Mouse (Mus musculus): ENCODE measurements around the gene Picalm. TPM values are rescaled to one million over a fixed set of nuclear protein-coding genes. Genes with fewer than 3 reads are reported as not detected.
"Not testable (repeated sequence)": the region's sequence is repeated elsewhere in the genome, so short reads cannot be mapped to it uniquely, and the experiment has no call there.

Picalm gene
- polyA plus RNA-seq, 1 experiment from 2014 or later, result 36.6 TPM

GRCm38 (mm10) chr7:90210947-90211346 lies 80.9 kb downstream of the Picalm start:
- TF ChIP-seq CTCF (IDR thresholded peaks at IDR 0.05; ENCODE audit: low read depth), result no peak
- peaks cover 18% of the 10 kb centered on the region for H3K36me3 ChIP-seq (ENCODE audit: control insufficient read depth, insufficient read depth)
- H3K9ac ChIP-seq (ENCODE audit: low read depth, low read length), result no peak overlapping the region
- H3K9me3 ChIP-seq (ENCODE audit: control insufficient read depth), result no peaks in the 10 kb centered on the region
- H3K27me3 ChIP-seq (replicated peaks; ENCODE audit: control insufficient read depth, insufficient read depth, low read length), result no peaks in the 10 kb centered on the region
- no peak overlapping the region for H3K27ac ChIP-seq (ENCODE audit: low read depth, low read length)
- no peaks in the 10 kb centered on the region for H3K4me1 ChIP-seq (replicated peaks; ENCODE audit: control insufficient read depth, insufficient read depth, low read length)
- no peak overlapping the region for H3K4me2 ChIP-seq (replicated peaks; ENCODE audit: low read depth)
- ATAC-seq, result no peak
- no peak overlapping the region for H3K4me3 ChIP-seq (ENCODE audit: low read depth, low read length)

- no peak for TF ChIP-seq CTCF (IDR thresholded peaks at IDR 0.05; ENCODE audit: low read depth)
- H3K27me3 ChIP-seq (replicated peaks; ENCODE audit: control insufficient read depth, insufficient read depth, low read length), result no peaks in the 10 kb centered on the region
- H3K36me3 ChIP-seq (ENCODE audit: control insufficient read depth, insufficient read depth), result no peaks in the 10 kb centered on the region
- no peak overlapping the region for H3K9ac ChIP-seq (ENCODE audit: low read depth, low read length)
- no peak overlapping the region for H3K4me3 ChIP-seq (ENCODE audit: low read depth, low read length)
- H3K27ac ChIP-seq (ENCODE audit: low read depth, low read length), result no peak overlapping the region
- ATAC-seq, result no peak
- H3K9me3 ChIP-seq (ENCODE audit: control insufficient read depth), result no peaks in the 10 kb centered on the region
- no peak overlapping the region for H3K4me2 ChIP-seq (replicated peaks; ENCODE audit: low read depth)
- H3K4me1 ChIP-seq (replicated peaks; ENCODE audit: control insufficient read depth, insufficient read depth, low read length), result no peaks in the 10 kb centered on the region
- WGBS, result 80% methylated on average over 8 of the region's 8 CpGs
Observed at GRCm38 (mm10) chr7:90216511-90216910, 86.5 kb downstream of the Picalm start.

GRCm38 (mm10) chr7:90218122-90218521 lies 88.1 kb downstream of the Picalm start:
- ATAC-seq, result no peak
- Histone ChIP-seq H3K9me3 (ENCODE audit: control insufficient read depth) (no peaks in the 10 kb centered on the region), H3K36me3 (ENCODE audit: control insufficient read depth, insufficient read depth) (no peaks in the 10 kb centered on the region), H3K27ac (ENCODE audit: low read depth, low read length) (no peak overlapping the region), H3K27me3 (replicated peaks; ENCODE audit: control insufficient read depth, insufficient read depth, low read length) (no peaks in the 10 kb centered on the region), H3K4me1 (replicated peaks; ENCODE audit: control insufficient read depth, insufficient read depth, low read length) (no peaks in the 10 kb centered on the region), H3K4me2 (replicated peaks; ENCODE audit: low read depth) (no peak overlapping the region), H3K4me3 (ENCODE audit: low read depth, low read length) (no peak overlapping the region), H3K9ac (ENCODE audit: low read depth, low read length) (no peak overlapping the region)
- TF ChIP-seq CTCF (IDR thresholded peaks at IDR 0.05; ENCODE audit: low read depth), result no peak
- WGBS, result 59% methylated on average over 5 of the region's 5 CpGs

GRCm38 (mm10) chr7:90221487-90221886 lies 91.5 kb downstream of the Picalm start:
- Histone ChIP-seq H3K4me1 (replicated peaks; ENCODE audit: control insufficient read depth, insufficient read depth, low read length) (no peaks in the 10 kb centered on the region), H3K9me3 (ENCODE audit: control insufficient read depth) (no peaks in the 10 kb centered on the region), H3K27me3 (replicated peaks; ENCODE audit: control insufficient read depth, insufficient read depth, low read length) (no peaks in the 10 kb centered on the region), H3K4me2 (replicated peaks; ENCODE audit: low read depth) (no peak overlapping the region), H3K36me3 (ENCODE audit: control insufficient read depth, insufficient read depth) (no peaks in the 10 kb centered on the region), H3K4me3 (ENCODE audit: low read depth, low read length) (no peak overlapping the region), H3K27ac (ENCODE audit: low read depth, low read length) (no peak overlapping the region), H3K9ac (ENCODE audit: low read depth, low read length) (no peak overlapping the region)
- no peak for TF ChIP-seq CTCF (IDR thresholded peaks at IDR 0.05; ENCODE audit: low read depth)
- ATAC-seq, result no peak
- WGBS, result 74% methylated on average over 2 of the region's 2 CpGs

- Histone ChIP-seq H3K4me2 (replicated peaks; ENCODE audit: low read depth) (no peak overlapping the region), H3K9me3 (ENCODE audit: control insufficient read depth) (no peaks in the 10 kb centered on the region), H3K4me1 (replicated peaks; ENCODE audit: control insufficient read depth, insufficient read depth, low read length) (no peaks in the 10 kb centered on the region), H3K36me3 (ENCODE audit: control insufficient read depth, insufficient read depth) (no peaks in the 10 kb centered on the region), H3K9ac (ENCODE audit: low read depth, low read length) (no peak overlapping the region), H3K27ac (ENCODE audit: low read depth, low read length) (no peak overlapping the region), H3K27me3 (replicated peaks; ENCODE audit: control insufficient read depth, insufficient read depth, low read length) (no peaks in the 10 kb centered on the region), H3K4me3 (ENCODE audit: low read depth, low read length) (no peak overlapping the region)
- no peak for TF ChIP-seq CTCF (IDR thresholded peaks at IDR 0.05; ENCODE audit: low read depth)
- no peak for ATAC-seq
- WGBS, result 81% methylated on average over 4 of the region's 4 CpGs
Observed at GRCm38 (mm10) chr7:90228075-90228474, 98.1 kb downstream of the Picalm start.

GRCm38 (mm10) chr7:90228884-90229283 lies 98.9 kb downstream of the Picalm start:
- ATAC-seq; H3K4me1 ChIP-seq (replicated peaks; ENCODE audit: control insufficient read depth, insufficient read depth, low read length); H3K36me3 ChIP-seq (ENCODE audit: control insufficient read depth, insufficient read depth); H3K4me3 ChIP-seq (ENCODE audit: low read depth, low read length); H3K4me2 ChIP-seq (replicated peaks; ENCODE audit: low read depth); H3K27me3 ChIP-seq (replicated peaks; ENCODE audit: control insufficient read depth, insufficient read depth, low read length); H3K9me3 ChIP-seq (ENCODE audit: control insufficient read depth); H3K9ac ChIP-seq (ENCODE audit: low read depth, low read length); H3K27ac ChIP-seq (ENCODE audit: low read depth, low read length): not testable (repeated sequence)
- peak; percentile 66 for TF ChIP-seq CTCF (IDR thresholded peaks at IDR 0.05; ENCODE audit: low read depth)

- Histone ChIP-seq H3K9me3 (ENCODE audit: control insufficient read depth) (no peaks in the 10 kb centered on the region), H3K9ac (ENCODE audit: low read depth, low read length) (no peak overlapping the region), H3K4me1 (replicated peaks; ENCODE audit: control insufficient read depth, insufficient read depth, low read length) (no peaks in the 10 kb centered on the region), H3K36me3 (ENCODE audit: control insufficient read depth, insufficient read depth) (no peaks in the 10 kb centered on the region), H3K27ac (ENCODE audit: low read depth, low read length) (no peak overlapping the region), H3K4me2 (replicated peaks; ENCODE audit: low read depth) (no peak overlapping the region), H3K27me3 (replicated peaks; ENCODE audit: control insufficient read depth, insufficient read depth, low read length) (no peaks in the 10 kb centered on the region), H3K4me3 (ENCODE audit: low read depth, low read length) (no peak overlapping the region)
- TF ChIP-seq CTCF (IDR thresholded peaks at IDR 0.05; ENCODE audit: low read depth), result no peak
- ATAC-seq, result no peak
- 75% methylated on average over 9 of the region's 9 CpGs for WGBS
Observed at GRCm38 (mm10) chr7:90231431-90231830, 101.4 kb downstream of the Picalm start.

Measured in intestine, postnatal 0 days (tissue).